Mouse (Mus musculus) splenic B cell, adult 2 months (primary cell): ENCODE measurements around the gene Eef2k.

Experiments used
- DNase-seq: peaks from one replicate; pipeline ENCODE4 v3.0.0-alpha.2; 2011; ENCODE audit warnings: low read depth, low spot score
- H3K27me3 ChIP-seq: 2 replicates; pipeline ENCODE4 v1.6.1; 2012; ENCODE audit warnings: mild to moderate bottlenecking, low read length, moderate library complexity, mixed read lengths; ENCODE audit not compliant: control insufficient read depth, poor library complexity, insufficient read depth, severe bottlenecking
- H3K36me3 ChIP-seq: 2 replicates; pipeline ENCODE4 v1.6.1; 2012; ENCODE audit warnings: mild to moderate bottlenecking, low read length, moderate library complexity, mixed read lengths; ENCODE audit not compliant: control insufficient read depth, poor library complexity, insufficient read depth, severe bottlenecking

The Eef2k gene

GRCm38 (mm10) chr7:120842345-120843036 lies at the start of gene Eef2k:
Gene Eef2k (plus strand): TSS chr7:120842831.
- peak; percentile 93 for DNase-seq
- no peaks in the 10 kb centered on the region for H3K36me3 ChIP-seq
- no peaks in the 10 kb centered on the region for H3K27me3 ChIP-seq

GRCm38 (mm10) chr7:120795544-120795943 lies 47.1 kb upstream of the Eef2k start:
- no peak for DNase-seq
- no peaks in the 10 kb centered on the region for H3K27me3 ChIP-seq
- no peaks in the 10 kb centered on the region for H3K36me3 ChIP-seq

- DNase-seq, result no peak
- Histone ChIP-seq H3K27me3 (no peaks in the 10 kb centered on the region), H3K36me3 (no peaks in the 10 kb centered on the region)
These were observed 46.3 kb upstream of the Eef2k start for GRCm38 (mm10) chr7:120796369-120796768.

GRCm38 (mm10) chr7:120803268-120803667 lies 39.4 kb upstream of the Eef2k start:
- H3K27me3 ChIP-seq, result no peaks in the 10 kb centered on the region
- no peaks in the 10 kb centered on the region for H3K36me3 ChIP-seq
- DNase-seq, result no peak

GRCm38 (mm10) chr7:120809705-120810104 lies 32.9 kb upstream of the Eef2k start:
- no peaks in the 10 kb centered on the region for H3K27me3 ChIP-seq
- no peak for DNase-seq
- H3K36me3 ChIP-seq, result no peaks in the 10 kb centered on the region

GRCm38 (mm10) chr7:120811834-120812415 lies 30.7 kb upstream of the Eef2k start, which contains the start of gene Gm5737:
Gene Gm5737 (plus strand): TSS chr7:120812365.
- no peaks in the 10 kb centered on the region for H3K27me3 ChIP-seq
- DNase-seq, result no peak
- no peaks in the 10 kb centered on the region for H3K36me3 ChIP-seq

GRCm38 (mm10) chr7:120817552-120817951 lies 25.1 kb upstream of the Eef2k start:
- Histone ChIP-seq H3K27me3 (no peaks in the 10 kb centered on the region), H3K36me3 (no peaks in the 10 kb centered on the region)
- DNase-seq, result no peak

- H3K36me3 ChIP-seq, result no peaks in the 10 kb centered on the region
- no peaks in the 10 kb centered on the region for H3K27me3 ChIP-seq
- no peak for DNase-seq
These were observed 23.2 kb upstream of the Eef2k start for GRCm38 (mm10) chr7:120819386-120819785.

DNA sequence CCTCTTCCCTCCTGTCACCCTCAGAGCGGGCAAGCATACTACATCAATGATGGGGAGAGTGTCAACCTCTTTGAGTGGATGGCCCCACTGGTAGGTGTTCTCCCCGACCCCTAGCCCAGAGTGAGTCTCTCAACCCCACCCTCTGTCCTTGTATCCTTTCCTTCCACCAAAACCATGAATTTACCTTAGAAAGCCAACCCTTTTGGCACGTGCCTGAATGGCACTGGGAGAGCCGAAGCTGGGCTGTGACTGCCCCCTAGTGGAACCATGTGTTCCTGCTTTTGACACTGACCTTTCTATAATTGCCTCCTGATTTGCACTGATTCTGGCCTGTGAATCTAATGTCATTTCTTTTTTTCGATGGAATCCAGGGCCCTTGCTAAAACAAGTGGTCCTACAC lies 19.4 kb upstream of the Eef2k start:
- Histone ChIP-seq H3K36me3 (no peaks in the 10 kb centered on the region), H3K27me3 (no peaks in the 10 kb centered on the region)
- DNase-seq, result peak; percentile 76

GRCm38 (mm10) chr7:120825097-120825496 lies 17.5 kb upstream of the Eef2k start:
- no peaks in the 10 kb centered on the region for H3K36me3 ChIP-seq
- H3K27me3 ChIP-seq, result no peaks in the 10 kb centered on the region
- no peak for DNase-seq

DNA sequence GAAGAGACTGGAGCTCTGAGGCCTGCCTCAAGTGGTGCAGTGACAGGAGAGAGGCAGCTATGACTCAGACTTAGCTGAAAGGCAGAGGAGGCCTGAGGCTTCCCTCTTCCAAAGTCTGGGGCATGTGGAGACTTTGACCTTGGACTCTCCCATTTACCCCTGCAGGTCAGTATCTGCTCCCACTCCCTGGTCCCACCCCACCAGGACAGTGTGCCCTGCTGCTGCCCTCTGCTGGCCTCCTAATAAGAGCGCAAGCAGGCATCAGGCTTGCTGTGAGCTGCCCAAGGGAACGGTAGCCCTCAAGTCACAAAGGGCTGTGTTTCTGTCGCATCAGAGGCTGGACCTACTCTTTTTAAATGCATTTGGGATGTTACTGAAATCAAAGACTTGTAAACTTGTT lies 16.2 kb upstream of the Eef2k start:
- H3K27me3 ChIP-seq, result no peaks in the 10 kb centered on the region
- H3K36me3 ChIP-seq, result no peaks in the 10 kb centered on the region
- DNase-seq, result peak; percentile 50

- no peaks in the 10 kb centered on the region for H3K36me3 ChIP-seq
- no peaks in the 10 kb centered on the region for H3K27me3 ChIP-seq
- peak; percentile 68 for DNase-seq
These were observed 11.9 kb upstream of the Eef2k start for GRCm38 (mm10) chr7:120830431-120831381.

- Histone ChIP-seq H3K27me3 (no peaks in the 10 kb centered on the region), H3K36me3 (no peaks in the 10 kb centered on the region)
- peak; percentile 75 for DNase-seq
These were observed 8.2 kb upstream of the Eef2k start for GRCm38 (mm10) chr7:120834426-120834825.

GRCm38 (mm10) chr7:120834863-120835372 lies 7.7 kb upstream of the Eef2k start:
- DNase-seq, result peak; percentile 93
- no peaks in the 10 kb centered on the region for H3K27me3 ChIP-seq
- no peaks in the 10 kb centered on the region for H3K36me3 ChIP-seq
